Mouse (Mus musculus): ENCODE data around the gene Ulk4. TPM values are rescaled to one million over a fixed set of nuclear protein-coding genes. Genes with fewer than 3 reads are reported as not detected.

Gene Ulk4
- polyA plus RNA-seq, 1 experiment from 2014 or later, result 134 TPM

Small RNA genes within 50 kb of the gene (microRNA-seq; reads per million reads assigned to microRNA genes)
- not detected for gene Mir7090

Other genes starting within 250 kb of the Ulk4 start
- 75.8 and 78.7 TPM in 2 replicates for gene Trak1, start 20.3 kb upstream of the Ulk4 start, polyA plus RNA-seq (2015; fragmentation: Nextera tagmentation; extraction: Ambion mirVana)
- gene Cck, start 218.5 kb upstream of the Ulk4 start, polyA plus RNA-seq (2015; fragmentation: Nextera tagmentation; extraction: Ambion mirVana), result 30.0 and 35.0 TPM in 2 replicates